Mouse (Mus musculus) small intestine, adult 2 months (tissue): ENCODE measurements around the gene Ralgapb.

Experiments used
- CTCF ChIP-seq: fragments of 200-500 bp; IDR thresholded peaks from 2 replicates; pipeline ENCODE4 v1.5.1; 2012; ENCODE audit warnings: low read depth, mild to moderate bottlenecking, control low read depth, inconsistent platforms, low read length, moderate library complexity, mixed read lengths; ENCODE audit not compliant: insufficient replicate concordance, insufficient read length; ENCODE audit errors: extremely low read depth
- POLR2A ChIP-seq: fragments of 200-500 bp; IDR thresholded peaks from 2 replicates; pipeline ENCODE4 v1.6.1; 2012; ENCODE audit warnings: low read depth, mild to moderate bottlenecking, control low read depth, inconsistent platforms, low read length, moderate library complexity

DNA sequence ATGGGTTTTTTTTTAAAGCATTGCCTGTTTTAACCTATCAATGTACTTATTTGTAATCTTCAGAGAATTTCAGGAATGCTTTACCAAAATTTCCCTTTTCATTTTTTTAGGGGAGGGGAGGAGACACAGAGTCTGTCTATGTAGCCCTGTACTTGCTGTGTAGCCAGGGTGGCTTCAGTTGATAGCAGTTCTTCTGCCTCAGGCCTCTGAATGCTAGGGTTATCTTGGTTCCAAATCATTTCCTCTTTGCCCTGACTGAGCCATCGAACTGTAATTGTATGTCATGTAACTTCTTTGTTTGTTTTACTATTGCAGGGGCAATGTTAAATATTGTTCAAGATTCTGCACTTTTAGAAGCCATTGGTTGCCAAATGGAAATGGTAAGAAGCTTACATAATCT lies 36.2 kb downstream of the Ralgapb start:
- TF ChIP-seq POLR2A: no peak
- no peak for TF ChIP-seq CTCF
